Mouse (Mus musculus) layer of hippocampus, postnatal 36 days (tissue): ENCODE measurements around the gene G6pc3. TPM values are rescaled to one million over a fixed set of nuclear protein-coding genes. Genes with fewer than 3 reads are reported as not detected.

ENCODE experiments used
- DNase-seq, 2 experiments: peaks; one replicate each; pipeline ENCODE4 v3.0.0; 2022
- total RNA-seq, 2 experiments: library from RNA; stranded (reverse); gene quantifications; 2 replicates each; pipeline ENCODE4 v1.2.3; 2021

The G6pc3 gene
- total RNA-seq, 2 experiments from 2014 or later = 52.0 to 58.5 TPM

DNA sequence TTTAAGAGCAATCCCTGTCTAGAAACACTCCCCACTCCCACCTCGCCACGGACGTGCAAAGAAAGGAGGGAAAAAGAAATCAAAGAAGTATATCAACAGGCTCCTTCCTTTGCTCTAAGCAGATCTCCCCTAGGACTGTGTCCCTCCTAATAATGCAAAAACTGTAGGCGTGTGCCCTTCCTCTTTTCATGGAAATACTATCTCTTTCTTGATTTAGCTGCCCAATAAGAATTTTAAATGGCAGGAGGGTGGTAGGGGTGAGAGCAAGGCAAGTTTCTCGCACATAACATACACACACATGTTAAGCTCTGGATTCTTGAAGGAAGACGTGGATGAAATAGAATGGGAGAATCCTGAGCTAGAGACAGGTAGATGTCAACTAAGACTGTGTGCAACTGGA lies 440 bp upstream of the G6pc3 start:
- no peak for DNase-seq

DNA sequence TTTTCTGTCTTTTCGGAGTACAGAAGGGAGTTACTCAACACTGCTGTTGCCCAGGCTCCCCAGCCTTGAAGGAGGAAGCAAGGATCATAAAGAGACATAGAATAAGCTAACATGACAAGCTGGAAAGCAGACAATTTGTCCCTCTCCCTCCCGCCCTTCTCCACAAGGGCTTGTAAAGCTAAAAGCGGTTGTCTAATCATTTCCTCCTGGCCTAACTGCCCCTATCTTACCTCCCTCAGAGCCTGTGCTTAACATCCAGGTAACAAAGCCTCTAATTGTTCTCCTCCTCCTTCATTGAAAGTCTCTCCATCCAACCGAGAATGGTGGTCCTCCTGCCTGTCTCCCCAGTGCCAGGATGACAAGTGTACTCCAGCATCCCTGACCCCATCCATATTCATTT lies 1.4 kb downstream of the G6pc3 start:
- DNase-seq = no peak

DNA sequence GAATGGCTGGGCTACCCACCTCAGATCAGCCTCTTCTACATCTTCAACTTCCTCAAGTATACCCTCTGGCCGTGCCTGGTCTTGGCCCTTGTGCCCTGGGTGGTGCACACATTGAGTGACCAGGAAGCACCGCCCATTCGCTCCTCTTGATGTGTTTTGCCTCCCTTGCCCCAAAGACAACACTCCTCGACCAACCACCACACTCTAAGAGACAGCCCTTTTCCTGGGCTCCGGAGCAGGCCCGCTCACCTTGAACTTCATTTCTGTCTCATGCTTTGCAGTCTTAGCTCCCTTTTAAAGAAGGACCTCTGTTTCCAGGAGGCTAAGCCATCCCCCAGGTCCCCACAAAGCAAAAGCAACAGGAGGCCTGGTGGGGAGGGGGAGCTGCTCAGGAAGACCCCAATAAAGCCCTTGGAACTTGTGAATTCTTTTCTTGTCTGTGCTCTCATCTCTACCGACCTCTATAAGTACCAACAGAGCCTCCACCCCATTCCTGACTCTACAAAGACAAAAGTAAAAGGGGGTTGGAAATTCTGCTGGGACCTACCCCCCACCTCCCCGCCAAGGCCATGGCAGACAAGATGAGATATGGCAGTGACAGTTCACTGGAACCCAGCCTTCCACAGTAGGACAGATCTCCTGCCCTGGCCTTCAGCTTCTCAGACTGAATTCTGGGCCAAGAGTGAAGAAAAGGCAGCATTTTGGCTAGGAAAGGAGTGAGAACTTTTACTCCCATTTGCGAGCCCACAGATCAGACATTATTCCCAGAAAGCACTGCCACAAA lies 4.4 kb downstream of the G6pc3 start:
- no peak for DNase-seq

DNA sequence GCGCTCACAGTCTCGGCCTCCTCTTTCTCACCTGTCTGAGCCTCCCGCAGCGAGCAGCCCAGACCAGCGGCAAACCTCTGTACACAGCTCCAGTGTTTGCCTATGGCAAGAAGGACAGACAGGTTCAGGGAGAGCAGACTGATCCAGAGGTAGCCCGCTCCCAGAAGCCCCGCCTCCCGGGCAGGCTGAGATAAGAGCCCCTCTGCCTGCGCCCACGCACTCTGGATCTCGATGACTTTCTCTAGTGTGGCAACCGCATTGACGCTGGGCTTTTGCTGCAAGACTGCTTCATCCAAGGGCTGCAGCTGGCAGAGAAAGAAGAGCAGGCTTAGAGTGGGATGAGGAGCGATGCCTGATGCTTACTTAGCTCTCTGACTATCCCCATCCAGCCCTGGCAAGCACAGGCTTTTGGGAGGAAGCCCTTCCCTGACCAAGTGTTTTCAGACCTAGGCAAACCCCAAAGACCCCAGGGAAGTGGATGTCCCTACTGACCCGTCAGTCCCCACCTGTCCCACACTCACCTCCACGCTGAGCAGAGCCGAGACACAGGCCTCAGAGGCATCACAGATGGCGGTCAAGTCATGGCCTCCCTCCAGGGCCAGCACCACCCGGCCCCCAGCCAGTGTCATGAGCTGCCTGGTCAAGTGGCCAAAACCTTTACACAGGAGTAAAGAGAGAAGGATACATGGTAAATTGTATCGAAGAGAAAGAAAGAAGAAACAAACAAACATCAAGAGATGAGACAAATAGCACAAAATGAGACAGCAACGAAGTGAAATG lies 6.8 kb downstream of the G6pc3 start:
- no peak for DNase-seq

DNA sequence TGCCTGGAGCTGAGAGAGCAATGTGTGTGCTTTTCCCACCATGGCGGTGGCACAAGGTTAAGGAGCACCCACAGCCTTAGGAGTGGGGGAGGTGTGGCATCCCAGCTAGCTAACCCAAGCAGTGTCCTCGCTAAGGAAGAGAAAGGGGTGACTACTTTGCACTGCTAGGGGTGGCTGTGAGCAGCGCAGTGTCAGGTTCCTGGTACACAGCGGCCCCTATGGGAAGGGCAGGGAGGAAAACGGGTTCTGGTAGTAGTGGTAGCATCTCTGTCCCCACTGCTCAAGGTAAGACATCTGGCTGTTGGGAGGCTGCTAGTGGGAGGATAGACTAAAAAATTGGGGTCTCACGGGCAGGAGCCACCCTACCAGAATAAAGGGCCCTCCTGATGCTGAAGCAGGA lies 8.8 kb downstream of the G6pc3 start:
- DNase-seq = no peak

DNA sequence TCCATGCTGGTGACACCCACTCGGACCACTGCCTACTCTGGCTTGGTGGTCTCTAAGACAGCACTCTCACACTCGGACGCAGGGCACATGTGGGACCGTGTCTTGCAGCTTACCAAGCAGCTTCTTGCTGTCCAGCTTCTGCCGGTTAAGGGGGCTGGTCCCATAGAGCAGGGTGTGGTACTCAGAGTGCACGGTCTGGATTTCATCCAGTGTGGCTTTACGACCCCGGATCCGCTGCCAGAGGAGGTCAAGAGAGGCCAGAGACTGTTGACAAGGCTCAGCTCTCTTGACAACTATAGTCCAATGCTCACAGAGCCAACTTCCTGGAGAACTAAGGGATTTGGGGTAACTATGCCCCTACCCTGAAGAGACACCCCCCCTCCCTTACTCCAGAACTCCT lies 10.4 kb downstream of the G6pc3 start:
- DNase-seq = no peak

DNA sequence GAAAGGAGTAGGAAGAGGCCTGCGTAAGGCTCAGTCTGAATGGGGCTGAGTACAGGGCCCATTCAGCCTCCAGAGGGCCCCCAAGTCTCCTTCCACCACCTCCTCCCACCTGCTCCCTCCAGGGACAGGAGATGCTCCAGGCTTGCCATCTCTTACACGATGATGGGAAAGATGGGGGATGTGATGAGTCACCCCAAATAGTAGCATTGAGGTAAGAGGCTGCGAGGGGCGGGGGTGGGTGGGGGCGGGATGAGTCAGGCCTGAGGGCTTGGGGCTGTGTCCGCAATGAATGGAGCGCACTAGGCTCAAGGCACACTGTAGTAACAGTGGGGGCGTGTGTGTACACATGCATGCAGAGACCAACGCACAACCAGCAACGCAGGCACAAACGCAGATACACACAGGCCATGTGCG lies 12.0 kb downstream of the G6pc3 start:
- no peak for DNase-seq

DNA sequence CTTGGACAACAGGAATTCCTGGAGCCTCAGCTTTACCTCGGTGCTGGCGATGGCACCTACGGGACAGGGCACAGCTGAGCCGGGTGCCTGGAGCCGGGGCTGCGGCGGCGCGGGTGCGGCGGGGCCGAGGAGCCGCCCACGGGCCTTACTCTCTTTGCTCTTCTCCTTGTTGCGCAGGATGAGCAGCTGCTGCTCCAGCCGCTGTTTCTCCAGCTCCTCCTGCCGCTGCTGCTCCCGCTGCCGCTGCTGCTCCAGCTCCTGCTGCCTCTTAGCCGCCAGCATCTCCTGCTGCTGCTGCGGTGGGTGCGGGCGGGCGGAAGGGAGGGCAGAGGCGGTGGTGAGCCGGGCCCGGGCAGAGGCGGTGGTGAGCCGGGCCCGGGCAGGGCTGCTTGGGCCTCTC lies 17.1 kb downstream of the G6pc3 start:
- DNase-seq = no peak

DNA sequence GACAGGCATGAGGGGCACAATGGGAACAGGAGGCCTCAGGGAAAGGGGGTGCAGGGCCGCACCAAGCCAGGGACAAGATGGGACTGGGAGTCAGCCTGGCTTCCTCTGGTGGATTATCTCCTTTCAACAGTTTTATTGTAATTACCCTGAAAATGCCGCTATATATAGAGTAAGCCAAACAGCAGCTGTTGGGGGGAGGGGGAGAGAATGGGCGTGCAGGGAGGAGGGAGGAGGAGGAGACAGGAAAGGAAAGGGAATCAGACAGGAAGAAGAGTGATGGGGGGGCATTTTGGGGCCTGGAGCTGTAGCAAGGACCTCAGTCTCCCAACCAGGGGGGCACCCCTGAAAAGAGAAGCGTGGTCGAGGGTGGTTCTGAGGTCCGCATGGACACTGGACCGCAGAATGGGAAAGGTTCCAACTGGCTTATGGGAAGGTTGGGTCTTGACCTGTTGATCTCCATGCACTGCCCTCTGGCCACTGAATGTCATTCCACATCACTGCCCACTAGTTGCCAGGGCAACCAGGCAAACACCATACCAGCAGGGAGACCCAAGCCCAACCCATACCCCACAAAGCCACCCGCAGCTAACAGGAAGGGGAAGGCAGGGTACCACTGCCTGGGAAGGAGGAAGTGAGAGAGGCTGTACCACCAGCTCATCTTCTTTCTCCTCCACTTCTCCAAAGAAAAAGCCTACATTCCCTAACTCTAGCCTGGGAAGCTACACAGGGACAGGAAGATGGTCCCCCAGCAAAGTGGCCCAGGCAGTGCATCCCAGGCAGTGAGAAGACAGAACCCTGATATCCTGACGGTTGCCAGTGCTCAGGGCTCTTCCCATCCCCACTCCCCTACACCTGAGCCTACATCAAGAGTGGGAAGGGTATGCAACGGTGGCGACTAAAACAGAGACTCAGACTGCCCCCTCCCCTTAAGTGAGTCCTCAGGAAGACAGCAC lies 18.7 kb downstream of the G6pc3 start:
- DNase-seq = peak in 1 of 2 experiments; percentile 69

DNA sequence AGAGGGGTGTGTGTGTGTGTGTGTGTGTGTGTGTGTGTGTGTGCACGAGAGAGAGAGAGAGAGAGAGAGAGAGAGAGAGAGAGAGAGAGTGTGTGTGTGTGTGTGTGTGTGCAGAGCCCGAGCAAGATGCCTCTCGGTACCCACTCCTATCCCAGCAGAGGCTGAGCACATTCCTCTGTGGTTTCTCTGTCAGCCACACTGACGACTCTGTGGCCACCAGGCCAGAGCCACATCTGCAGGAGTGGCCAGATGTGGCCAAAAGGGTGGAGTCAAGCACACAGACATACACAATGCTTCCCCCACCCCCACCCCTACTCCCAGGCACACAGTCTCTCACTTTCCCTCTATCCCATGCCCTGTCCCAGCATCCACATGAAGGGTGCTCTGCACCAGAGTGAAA lies 19.4 kb downstream of the G6pc3 start:
- no peak for DNase-seq

DNA sequence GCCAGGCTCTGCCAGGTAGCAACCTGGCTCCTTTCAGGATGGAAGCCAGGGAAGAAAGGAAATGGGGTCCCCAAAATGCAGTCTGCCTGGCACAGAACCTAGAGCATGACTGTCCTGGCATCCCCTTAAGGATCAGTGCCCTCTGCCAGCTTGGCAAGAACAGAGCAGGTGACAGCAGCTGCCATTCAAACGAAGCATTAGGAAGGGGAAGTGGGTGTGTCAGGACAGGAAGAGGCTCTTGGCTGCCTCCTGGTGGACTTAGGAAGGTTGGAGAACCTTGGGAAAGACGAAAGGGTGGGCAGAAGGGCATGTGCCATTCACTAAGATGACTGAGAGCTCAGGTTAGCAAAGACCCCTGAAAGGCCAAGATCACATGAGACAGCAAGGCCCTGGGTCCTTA lies 20.3 kb downstream of the G6pc3 start:
- no peak for DNase-seq

DNA sequence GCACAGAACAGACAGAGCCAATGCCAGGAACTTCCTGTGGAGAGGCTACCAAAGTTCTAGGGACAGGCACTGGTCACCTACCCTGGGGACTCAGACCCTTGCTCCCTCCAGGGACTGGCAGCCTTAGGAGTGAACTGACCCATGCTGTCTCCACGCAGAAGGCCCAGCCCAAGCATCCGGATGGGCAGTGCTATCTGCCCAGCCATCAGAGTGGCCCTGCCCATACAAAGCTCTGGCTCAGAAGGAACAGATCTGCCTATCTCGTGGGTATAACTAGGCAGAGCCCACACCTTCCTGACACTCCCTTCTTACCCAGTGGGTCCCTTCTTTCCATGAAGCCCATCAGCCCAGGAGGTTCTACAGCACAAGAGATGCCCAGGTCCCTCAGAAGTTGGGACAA lies 20.8 kb downstream of the G6pc3 start:
- DNase-seq = no peak

DNA sequence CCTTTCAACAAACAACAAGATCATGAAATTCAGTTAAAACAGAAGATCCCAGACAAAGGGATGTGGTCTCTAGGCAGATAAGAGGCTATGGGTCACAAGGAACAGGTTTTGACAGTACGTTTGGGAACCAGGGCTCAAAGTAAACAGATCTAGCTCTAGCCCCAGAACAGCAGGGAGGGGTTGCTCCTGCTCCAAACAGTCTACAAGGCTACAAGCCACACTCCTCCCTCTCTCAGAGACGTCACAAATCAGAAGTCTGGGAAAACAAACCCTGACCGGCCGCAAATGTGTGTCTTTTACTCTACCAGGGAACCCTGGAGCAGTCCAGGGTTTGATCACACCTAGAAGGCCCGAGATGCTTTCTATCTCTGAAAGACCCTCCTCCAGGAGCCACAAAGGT lies 21.6 kb downstream of the G6pc3 start:
- no peak for DNase-seq

DNA sequence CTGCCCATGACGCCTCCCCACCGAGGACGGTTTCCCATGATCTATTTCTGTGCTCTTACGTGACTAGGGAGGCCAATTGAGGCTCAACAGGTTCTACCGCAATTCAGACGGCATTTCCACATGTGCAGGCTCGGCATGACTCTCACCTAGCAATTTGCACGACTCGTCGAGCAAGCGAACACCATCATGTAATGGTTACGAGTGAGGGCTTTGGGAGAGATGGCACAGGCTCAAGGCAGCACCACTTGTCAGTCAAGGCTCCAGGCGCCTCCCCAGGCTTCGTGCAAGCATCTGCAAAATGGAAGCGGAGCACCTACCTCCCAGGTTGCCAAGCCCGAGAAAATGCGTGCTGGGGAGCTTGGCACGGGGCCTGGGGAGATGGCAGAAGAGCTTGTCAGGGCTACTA lies 22.5 kb downstream of the G6pc3 start:
- no peak for DNase-seq

DNA sequence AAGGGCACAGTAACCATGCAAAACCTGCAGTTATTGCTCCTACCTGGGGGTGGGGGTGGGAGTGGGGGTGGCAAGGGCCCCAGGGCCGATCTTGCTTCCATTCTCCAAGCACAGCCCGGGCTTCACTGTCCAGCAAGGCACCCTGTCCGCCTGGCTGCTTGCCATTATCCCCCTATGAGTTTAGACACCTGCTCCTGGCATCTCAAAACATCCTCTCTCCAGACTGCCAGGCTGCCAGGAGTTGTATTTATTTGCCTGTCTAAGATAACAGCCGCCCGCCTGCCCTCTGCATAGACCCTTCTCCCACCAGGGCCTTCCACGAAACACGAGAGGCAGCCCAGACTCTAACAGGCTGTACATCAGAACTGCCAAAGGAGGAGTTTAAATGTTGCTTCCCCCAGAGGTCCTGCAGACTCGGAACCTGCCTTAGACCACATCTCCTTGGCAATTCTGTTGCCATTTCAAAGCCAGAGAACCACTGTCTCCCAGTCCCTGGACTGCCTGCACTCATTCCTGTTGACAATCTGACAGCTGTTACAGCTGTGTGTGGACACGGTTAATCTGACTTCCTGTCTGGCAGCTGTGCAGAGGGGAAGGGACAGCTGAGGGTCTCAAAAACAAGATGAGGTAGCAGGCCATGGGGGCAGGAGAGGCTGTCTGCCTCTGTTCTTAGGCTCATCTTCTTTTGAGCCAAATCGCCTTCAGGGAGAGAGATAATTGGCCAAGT lies 25.2 kb downstream of the G6pc3 start:
- no peak for DNase-seq

DNA sequence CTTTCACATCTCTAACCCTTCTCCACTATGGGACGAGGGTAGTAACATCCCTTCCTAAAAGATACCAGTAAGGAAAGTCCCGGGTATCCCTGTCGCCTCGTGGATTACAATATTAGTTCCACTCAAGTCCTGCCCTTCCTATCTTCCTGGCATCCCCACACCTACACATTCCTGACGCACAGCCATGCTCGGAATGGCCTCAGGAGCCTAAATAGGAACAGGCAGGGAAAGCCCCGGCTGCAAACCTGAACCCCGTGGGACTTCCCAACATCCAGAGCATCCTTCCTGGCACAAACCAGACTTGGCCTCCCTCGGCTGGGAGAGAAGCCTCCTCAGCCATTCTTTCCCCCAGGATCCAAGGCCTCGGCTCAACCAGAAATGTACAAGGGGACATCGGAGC lies 26.1 kb downstream of the G6pc3 start:
- DNase-seq = no peak

DNA sequence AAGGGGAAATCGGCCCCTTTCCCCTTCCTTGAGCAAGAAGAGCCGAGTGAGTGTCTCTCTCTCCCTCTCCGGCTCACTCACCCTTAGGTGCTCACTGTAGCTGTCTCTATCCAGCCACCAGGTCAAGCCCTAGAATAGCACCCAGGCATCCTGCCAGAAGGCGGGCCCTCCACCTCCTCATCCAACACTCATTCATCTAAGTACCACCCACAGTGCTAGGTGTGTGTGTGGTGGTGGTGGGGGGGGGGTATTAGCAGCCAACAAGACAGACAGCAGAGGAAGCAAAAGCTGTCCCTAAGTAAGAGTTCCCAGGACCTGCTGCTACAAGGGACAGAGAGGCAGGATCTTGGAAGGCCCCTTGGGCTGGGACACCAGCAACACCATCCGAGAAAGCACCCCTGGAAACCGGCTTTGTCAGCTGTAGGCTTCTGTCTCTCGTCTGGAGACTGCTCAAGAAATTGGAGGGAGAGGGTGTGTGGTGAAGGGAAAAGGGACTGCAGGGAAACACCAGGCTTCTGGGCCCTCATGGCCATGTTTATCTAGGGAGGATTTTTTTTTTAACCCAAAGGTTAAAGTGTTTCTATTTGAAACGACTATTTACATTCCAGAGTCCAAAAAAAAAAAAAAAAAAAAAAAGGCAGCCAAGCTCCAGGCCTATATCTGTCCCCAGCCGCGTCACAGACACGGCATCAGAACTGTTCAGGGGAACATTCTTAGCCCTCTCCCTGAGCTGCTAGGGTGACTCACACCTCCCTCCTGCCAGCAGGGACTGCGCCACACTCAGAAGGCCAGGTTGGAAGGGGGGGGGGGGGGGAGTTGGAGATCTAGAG lies 26.9 kb downstream of the G6pc3 start:
- no peak for DNase-seq

DNA sequence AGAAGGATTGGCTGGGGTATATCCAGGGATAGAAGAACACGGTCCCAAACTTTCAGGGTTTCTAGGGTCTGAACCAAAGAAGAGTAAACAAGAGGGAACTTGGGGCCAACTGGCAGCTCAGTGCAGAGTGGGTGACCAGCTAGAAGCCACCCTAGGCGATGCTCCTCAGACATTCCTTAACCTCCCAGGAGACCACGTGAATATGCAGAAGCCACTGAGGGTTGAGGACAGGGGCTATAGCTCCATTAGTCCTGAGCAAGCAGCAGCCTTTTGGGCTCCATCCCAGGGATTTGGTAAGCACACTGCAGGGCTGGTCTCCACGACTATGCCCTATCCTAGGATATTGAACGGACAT lies 27.4 kb downstream of the G6pc3 start:
- no peak for DNase-seq

DNA sequence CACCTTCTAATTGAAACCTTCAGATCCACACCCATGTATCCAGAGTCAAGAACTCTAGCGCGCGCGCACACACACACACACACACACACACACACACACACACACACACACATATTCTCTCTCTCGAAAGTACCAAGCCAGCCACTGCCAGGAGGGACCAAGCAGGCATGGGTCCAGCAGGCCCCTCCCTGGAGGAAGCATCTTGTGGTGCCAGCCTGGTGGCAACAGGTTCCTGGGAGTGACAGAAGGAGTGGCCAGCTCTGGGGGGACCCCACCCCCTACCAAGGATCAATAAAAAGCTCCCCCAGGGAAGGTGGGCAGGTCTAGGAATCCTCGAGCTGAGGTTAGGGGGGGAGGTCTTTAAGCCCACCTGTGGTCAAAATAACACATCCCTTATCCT lies 28.0 kb downstream of the G6pc3 start:
- no peak for DNase-seq

DNA sequence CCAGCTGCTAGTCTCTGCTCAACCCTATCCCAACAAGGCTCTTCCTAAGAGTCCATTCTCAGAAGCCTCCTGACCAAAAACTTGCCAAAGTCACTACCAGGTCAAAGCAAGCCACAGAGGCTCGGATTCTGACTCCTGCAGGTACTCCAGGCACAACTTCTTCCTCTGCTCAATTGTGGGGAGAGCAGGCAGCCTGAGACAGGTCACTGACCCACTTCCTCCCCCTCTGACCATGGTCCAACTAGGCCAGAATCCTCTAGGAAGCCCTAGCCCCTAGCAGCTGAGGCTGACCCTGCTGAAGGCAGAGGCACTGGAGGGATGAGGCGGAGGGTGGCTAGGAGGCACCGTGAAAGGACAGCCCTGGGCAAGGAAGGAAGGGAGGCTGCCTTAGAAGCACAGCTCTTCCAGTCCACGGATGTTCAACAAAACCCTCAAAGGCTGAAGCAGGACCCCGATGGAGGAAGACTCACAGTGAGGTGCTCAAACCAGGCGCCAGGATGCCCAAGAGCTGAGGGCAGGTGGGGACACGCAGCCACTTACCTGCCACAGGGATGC lies 28.5 kb downstream of the G6pc3 start:
- DNase-seq = no peak

DNA sequence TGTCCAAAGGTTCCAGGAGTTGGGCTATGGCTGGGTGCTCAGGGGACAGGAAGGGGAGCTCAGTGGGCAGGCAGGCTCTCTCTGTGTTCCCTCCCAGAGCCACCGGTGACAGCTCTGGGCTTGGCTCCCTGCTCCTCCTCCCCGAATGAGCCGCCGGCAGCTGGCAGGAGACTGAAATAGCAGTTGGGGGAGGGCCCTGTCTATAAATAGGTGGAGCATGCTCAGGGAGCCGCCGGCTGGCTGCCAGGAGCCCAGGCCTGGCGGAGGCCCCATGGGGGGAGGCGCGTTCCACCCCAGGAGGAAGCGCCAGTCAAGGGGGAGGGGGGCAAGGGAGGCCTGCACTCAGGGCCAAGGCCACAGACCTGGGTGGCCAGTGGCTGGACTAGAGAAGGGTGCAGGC lies 29.4 kb downstream of the G6pc3 start:
- peak; percentile 94 to 96 for DNase-seq
